Mouse (Mus musculus) MEL (cell line): ENCODE results near the gene LTO1.

Source experiments
- CHD1 ChIP-seq: IDR thresholded peaks from 2 replicates; pipeline ENCODE4 v1.6.1; 2012; ENCODE audit warnings: low read depth, mild to moderate bottlenecking, inconsistent platforms, low read length, improper control_type of control experiment
- CHD2 ChIP-seq: IDR thresholded peaks from 2 replicates; pipeline ENCODE4 v1.6.1; 2011; ENCODE audit warnings: low read length, improper control_type of control experiment
- CTCF ChIP-seq, 3 experiments: IDR thresholded peaks in 2 of 3; conservative IDR thresholded peaks in 1 of 3; 2 replicates each; pipeline ENCODE4 v1.5.1; 2011 to 2012; ENCODE audit warnings: low read length in 3 of 3, low read depth in 2 of 3, mild to moderate bottlenecking in 2 of 3, improper control_type of control experiment in 1 of 3, inconsistent platforms in 1 of 3, mixed read lengths in 1 of 3, moderate library complexity in 1 of 3; ENCODE audit not compliant: control insufficient read depth in 1 of 3, insufficient read depth in 1 of 3, poor library complexity in 1 of 3, severe bottlenecking in 1 of 3
- KAT2A ChIP-seq: conservative IDR thresholded peaks from 2 replicates; pipeline ENCODE4 v1.6.1; 2012; ENCODE audit warnings: low read depth, low read length, improper control_type of control experiment, inconsistent platforms
- MAX ChIP-seq: IDR thresholded peaks from 2 replicates; pipeline ENCODE4 v1.6.1; 2011; ENCODE audit warnings: low read length, improper control_type of control experiment
- NELFE ChIP-seq: IDR thresholded peaks from 2 replicates; pipeline ENCODE4 v1.6.1; 2011; ENCODE audit warnings: low read depth, low read length, improper control_type of control experiment
- POLR2A ChIP-seq, 2 experiments: IDR thresholded peaks; 2 replicates each; pipeline ENCODE4 v1.6.1; 2011 to 2012; ENCODE audit warnings: low read length in 2 of 2, mild to moderate bottlenecking in 2 of 2, control low read depth in 1 of 2, improper control_type of control experiment in 1 of 2, low read depth in 1 of 2, moderate library complexity in 1 of 2; ENCODE audit not compliant: control insufficient read depth in 1 of 2, insufficient read depth in 1 of 2, poor library complexity in 1 of 2
- POLR2AphosphoS2 ChIP-seq: IDR thresholded peaks from 2 replicates; pipeline ENCODE4 v1.6.1; 2011; ENCODE audit warnings: low read length, improper control_type of control experiment
- POLR2AphosphoS5 ChIP-seq: IDR thresholded peaks from 2 replicates; pipeline ENCODE4 v1.6.1; 2012; ENCODE audit warnings: low read depth, borderline replicate concordance, mild to moderate bottlenecking, inconsistent platforms, low read length, moderate library complexity, mixed read lengths
- RAD21 ChIP-seq: IDR thresholded peaks from 2 replicates; pipeline ENCODE4 v1.6.1; 2011; ENCODE audit warnings: mild to moderate bottlenecking, low read depth, low read length, improper control_type of control experiment
- TAL1 ChIP-seq: IDR thresholded peaks from 2 replicates; pipeline ENCODE4 v1.6.1; 2012; ENCODE audit warnings: mild to moderate bottlenecking, inconsistent platforms, low read length, moderate library complexity, mixed read lengths
- TBP ChIP-seq: IDR thresholded peaks from 2 replicates; pipeline ENCODE4 v1.8.0; 2011; ENCODE audit warnings: low read depth, low read length, improper control_type of control experiment
- TCF12 ChIP-seq: IDR thresholded peaks from 2 replicates; pipeline ENCODE4 v1.6.1; 2014; ENCODE audit warnings: low read depth, mild to moderate bottlenecking, inconsistent platforms, low read length, improper control_type of control experiment, moderate library complexity

DNA sequence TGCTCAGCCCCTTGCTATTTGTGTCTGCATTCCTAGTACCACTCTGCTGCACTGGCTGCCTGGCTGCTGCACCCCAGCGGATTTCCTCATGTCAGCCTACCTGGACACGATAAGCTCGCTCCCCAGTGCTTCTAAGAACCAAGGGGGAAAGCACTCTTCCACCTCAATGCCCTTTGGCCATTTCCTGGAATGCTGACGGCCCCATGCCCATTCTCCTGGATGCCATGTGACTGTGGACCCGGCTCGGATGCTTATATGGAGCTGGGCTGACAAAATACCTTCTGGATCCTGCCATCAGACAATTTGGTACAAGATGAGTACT is 13.9 kb downstream of the LTO1 start:
- TF ChIP-seq POLR2A (IDR thresholded peaks at IDR 0.05; ENCODE audit: control insufficient read depth in 1 of 2, insufficient read depth in 1 of 2, low read depth in 1 of 2, low read length in 2 of 2, poor library complexity in 1 of 2), result no peak
- TF ChIP-seq CTCF (IDR thresholded peaks at IDR 0.05 in 2 of 3, conservative IDR thresholded peaks at IDR 0.05 in 1 of 3; ENCODE audit: control insufficient read depth in 1 of 3, insufficient read depth in 1 of 3, low read depth in 2 of 3, low read length in 3 of 3, poor library complexity in 1 of 3, severe bottlenecking in 1 of 3), result no peak
- TF ChIP-seq TCF12, result no peak
- TF ChIP-seq TAL1, result no peak
- TF ChIP-seq CHD2, result no peak
- TF ChIP-seq POLR2AphosphoS2, result no peak
- no peak for TF ChIP-seq KAT2A
- TF ChIP-seq NELFE, result no peak
- no peak for TF ChIP-seq MAX
- TF ChIP-seq POLR2AphosphoS5, result no peak
- TF ChIP-seq RAD21, result no peak
- TF ChIP-seq TBP, result no peak
- no peak for TF ChIP-seq CHD1
